ENCODE assay signal across 8 mouse cellular contexts in genomic region chr1:136782261-136782660, GRCm38 (mm10).
DNase-seq lines count a peak whose midpoint lies in the region; ATAC-seq and TF ChIP-seq lines count a peak whose summit lies in the region.

No protein-coding gene starts in this region.

- TF ChIP-seq CTCF in intestine, postnatal 0 days (IDR thresholded peaks at IDR 0.05; ENCODE audit: low read depth) = no peak

- H3K4me2 ChIP-seq in forebrain, embryonic 12.5 days = peak overlapping the region; percentile 47
- H3K4me2 ChIP-seq in intestine, postnatal 0 days (replicated peaks; ENCODE audit: low read depth) = peak overlapping the region; percentile 58

- peaks cover 25% of the 10 kb centered on the region for H3K4me1 ChIP-seq in forebrain, embryonic 12.5 days
- no peaks in the 10 kb centered on the region for H3K4me1 ChIP-seq in intestine, postnatal 0 days (replicated peaks; ENCODE audit: control insufficient read depth, insufficient read depth, low read length)

- intact Hi-C loops in gastrocnemius, postnatal 36 days (cut with DNase I) = no loop called here

- no peaks in the 10 kb centered on the region for H3K36me3 ChIP-seq in forebrain, embryonic 12.5 days (replicated peaks)
- H3K36me3 ChIP-seq in intestine, postnatal 0 days (ENCODE audit: control insufficient read depth, insufficient read depth) = no peaks in the 10 kb centered on the region

- 21% methylated on average over 10 of the region's 10 CpGs for WGBS in forebrain, embryonic 12.5 days
- 32% methylated on average over 10 of the region's 10 CpGs for WGBS in intestine, postnatal 0 days

- H3K27me3 ChIP-seq in forebrain, embryonic 12.5 days = peaks cover 16% of the 10 kb centered on the region
- no peaks in the 10 kb centered on the region for H3K27me3 ChIP-seq in intestine, postnatal 0 days (replicated peaks; ENCODE audit: control insufficient read depth, insufficient read depth, low read length)

- H3K9me3 ChIP-seq in forebrain, embryonic 12.5 days = no peaks in the 10 kb centered on the region
- no peaks in the 10 kb centered on the region for H3K9me3 ChIP-seq in intestine, postnatal 0 days (ENCODE audit: control insufficient read depth)

- H3K4me3 ChIP-seq in forebrain, embryonic 12.5 days (replicated peaks) = peak overlapping the region; percentile 20; the same call in 1 of the 2 replicates
- H3K4me3 ChIP-seq in intestine, postnatal 0 days (ENCODE audit: low read depth, low read length) = peak overlapping the region; percentile 27; the same call in 1 of the 2 replicates

- no peak overlapping the region for H3K9ac ChIP-seq in forebrain, embryonic 12.5 days
- no peak overlapping the region for H3K9ac ChIP-seq in intestine, postnatal 0 days (ENCODE audit: low read depth, low read length)

- peak; percentile 74 for DNase-seq in embryo, embryonic 10 days (ENCODE audit: low spot score)
- DNase-seq in lung, postnatal 36 days = peak; percentile 68
- no peak for DNase-seq in gastrocnemius, postnatal 36 days
- DNase-seq in adipocyte (ENCODE audit: low spot score) = no peak
- no peak for DNase-seq in right cerebral cortex, postnatal 10 days (ENCODE audit: low spot score in 2 of 2)
- DNase-seq in left cerebral cortex, adult 8-10 months (ENCODE audit: low spot score in 2 of 2) = no peak

- no peak for ATAC-seq in forebrain, embryonic 12.5 days (ENCODE audit: low FRiP score)
- ATAC-seq in intestine, postnatal 0 days = no peak

- H3K27ac ChIP-seq in forebrain, embryonic 12.5 days = no peak overlapping the region
- no peak overlapping the region for H3K27ac ChIP-seq in intestine, postnatal 0 days (ENCODE audit: low read depth, low read length)

Comparison
In these comparisons a context has a peak if more than half of its experiments do, and no peak if none do; other contexts are left out.
1. DNase-seq: peak in embryo, embryonic 10 days (single experiment) and lung, postnatal 36 days (single experiment); none in gastrocnemius, postnatal 36 days (0 of 2), adipocyte (single experiment), right cerebral cortex, postnatal 10 days (0 of 2) and left cerebral cortex, adult 8-10 months (0 of 2).